Mouse (Mus musculus): ENCODE results near the gene Rps6ka5. TPM values are rescaled to one million over a fixed set of nuclear protein-coding genes. Genes with fewer than 3 reads are reported as not detected.

Gene Rps6ka5
- polyA plus RNA-seq, 1 experiment from 2014 or later = 2.4 TPM

DNA sequence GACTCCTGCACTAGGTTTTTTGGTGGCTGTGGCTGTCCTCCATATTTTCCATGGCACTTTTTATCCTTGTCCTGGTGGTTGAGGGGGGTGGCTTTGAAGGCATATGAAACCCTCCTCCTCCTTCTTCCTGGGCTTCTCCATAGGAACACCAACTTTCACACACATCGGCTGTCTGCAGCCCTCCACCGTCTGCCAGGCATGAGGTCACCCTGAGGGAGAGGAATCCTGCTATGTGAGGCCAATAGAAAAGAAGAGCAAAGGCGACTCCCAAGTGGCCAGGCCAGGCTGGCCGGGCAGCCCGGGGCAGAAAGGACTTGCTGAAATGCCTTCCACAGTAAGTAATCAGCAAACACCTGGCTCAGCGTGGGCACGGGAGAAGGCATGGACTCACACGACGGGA lies 214.1 kb downstream of the Rps6ka5 start:
- Histone ChIP-seq H3K4me1 (no peaks in the 10 kb centered on the region), H3K27ac (replicated peaks) (no peak overlapping the region), H3K9me3 (replicated peaks) (no peaks in the 10 kb centered on the region), H3K27me3 (ENCODE audit: low read depth, poor library complexity, severe bottlenecking) (no peaks in the 10 kb centered on the region), H3K36me3 (peaks cover 43% of the 10 kb centered on the region), H3K4me3 (no peak overlapping the region)
- 87% methylated on average over 9 of the region's 9 CpGs for WGBS
- DNase-seq (ENCODE audit: low spot score) = no peak

DNA sequence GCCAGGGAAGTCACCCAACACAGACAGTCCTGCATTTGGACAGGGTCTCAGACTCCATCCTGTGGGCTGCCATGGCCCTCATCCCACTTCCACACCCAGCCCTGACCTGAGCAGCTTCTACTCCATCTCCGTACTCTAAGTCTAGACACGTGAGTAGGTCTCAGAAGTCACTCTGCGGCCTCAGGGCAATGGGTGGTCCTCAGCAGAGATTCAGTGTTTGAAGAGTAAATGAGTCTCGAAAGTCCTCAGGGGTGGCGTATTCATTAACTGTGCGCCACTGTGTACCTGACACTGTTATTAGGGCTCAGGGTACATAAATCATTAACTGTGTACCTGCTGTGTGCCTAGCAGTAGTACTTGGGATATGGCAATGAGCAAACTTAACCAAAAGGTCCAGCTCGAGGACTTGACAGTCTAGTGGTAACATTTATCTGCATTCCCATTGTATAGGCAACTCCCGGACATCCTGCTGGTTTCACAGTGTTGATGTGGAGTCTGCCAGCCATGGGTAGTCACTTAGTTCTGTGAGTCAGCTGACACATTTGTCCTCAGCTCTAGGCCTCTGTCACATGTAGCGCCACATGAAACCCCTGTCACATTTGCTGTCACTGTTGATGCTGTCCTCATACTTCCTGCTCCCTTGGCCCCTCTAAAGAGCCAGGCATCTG lies 217.0 kb downstream of the Rps6ka5 start:
- Histone ChIP-seq H3K36me3 (peaks cover 29% of the 10 kb centered on the region), H3K9me3 (replicated peaks) (no peaks in the 10 kb centered on the region), H3K27me3 (ENCODE audit: low read depth, poor library complexity, severe bottlenecking) (no peaks in the 10 kb centered on the region), H3K4me3 (no peak overlapping the region), H3K4me1 (no peaks in the 10 kb centered on the region), H3K27ac (replicated peaks) (no peak overlapping the region)
- WGBS = 89% methylated on average over 9 of the region's 9 CpGs
- no peak for DNase-seq (ENCODE audit: low spot score)

DNA sequence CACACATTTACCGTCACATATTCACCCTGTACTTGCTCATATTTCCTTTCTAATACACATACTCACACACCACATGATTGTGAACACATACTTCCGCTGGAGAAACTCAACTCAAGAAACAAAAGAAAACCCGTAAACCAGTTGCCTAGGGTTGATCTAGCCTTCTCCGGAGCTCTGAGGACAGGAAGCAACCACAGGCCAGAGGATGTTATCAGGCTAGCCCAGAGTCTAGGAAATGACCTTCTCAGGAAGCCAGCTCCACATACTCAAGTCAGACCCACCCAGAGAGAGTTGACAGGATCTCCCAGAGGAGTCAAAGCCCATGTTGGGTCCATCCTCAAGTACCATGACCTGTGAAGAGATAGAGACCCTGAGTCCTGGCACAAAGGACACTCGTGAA lies 218.1 kb downstream of the Rps6ka5 start:
- H3K4me3 ChIP-seq = no peak overlapping the region
- H3K36me3 ChIP-seq = peaks cover 29% of the 10 kb centered on the region
- 0 out of 2 replicates have a peak, but pooled peaks cover 7% of the 10 kb centered on the region for H3K4me1 ChIP-seq
- H3K9me3 ChIP-seq (replicated peaks) = no peaks in the 10 kb centered on the region
- no peak overlapping the region for H3K27ac ChIP-seq (replicated peaks)
- H3K27me3 ChIP-seq (ENCODE audit: low read depth, poor library complexity, severe bottlenecking) = no peaks in the 10 kb centered on the region
- WGBS = 92% methylated on average over 5 of the region's 5 CpGs
- no peak for DNase-seq (ENCODE audit: low spot score)

DNA sequence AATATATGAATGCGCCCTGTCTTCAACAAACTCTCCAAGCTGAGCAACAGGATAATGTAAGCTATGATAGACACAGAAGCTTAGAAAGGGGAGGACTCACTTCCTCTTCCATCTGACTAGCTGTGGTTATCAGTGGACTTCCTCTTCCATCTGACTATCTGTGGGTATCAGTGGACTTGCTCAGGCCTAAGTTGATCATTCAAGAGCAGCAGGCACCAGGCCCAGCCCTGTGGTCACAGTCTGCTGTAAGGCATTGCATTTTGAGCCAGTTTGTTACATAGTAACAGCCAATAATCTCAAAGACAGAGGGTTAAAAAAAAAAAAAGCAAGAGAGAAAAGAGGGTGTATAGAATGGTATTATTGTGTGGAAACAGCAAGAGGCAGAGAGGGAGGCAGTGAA lies 221.3 kb downstream of the Rps6ka5 start:
- no peak for DNase-seq (ENCODE audit: low spot score)
- Histone ChIP-seq H3K4me3 (no peak overlapping the region), H3K9me3 (replicated peaks) (no peaks in the 10 kb centered on the region), H3K36me3 (peaks cover 2% of the 10 kb centered on the region; the same call in 1 of the 2 replicates), H3K27ac (replicated peaks) (no peak overlapping the region), H3K4me1 (0 out of 2 replicates have a peak, but pooled peaks cover 9% of the 10 kb centered on the region), H3K27me3 (ENCODE audit: low read depth, poor library complexity, severe bottlenecking) (no peaks in the 10 kb centered on the region)
- WGBS = 95% methylated on average over 1 of the region's 1 CpGs

DNA sequence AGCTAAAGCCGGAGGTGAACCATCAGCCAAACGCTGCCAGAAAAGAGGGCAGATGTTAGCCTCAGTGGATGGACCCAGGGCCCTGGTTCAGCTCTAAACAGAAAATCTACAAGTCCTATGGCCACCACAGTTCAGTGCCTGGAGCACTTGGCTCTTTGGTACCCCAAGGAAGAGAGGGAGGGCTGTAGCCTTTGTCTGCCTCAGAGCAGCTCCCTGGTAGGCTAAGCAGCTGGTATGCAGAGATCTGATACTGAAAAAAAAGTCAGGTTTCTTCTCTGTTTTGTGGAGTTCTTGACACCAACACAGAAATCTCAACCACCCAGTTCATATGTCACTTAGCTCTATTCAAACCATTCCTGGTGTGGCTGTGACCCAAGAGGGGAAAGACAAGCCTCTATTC lies 222.2 kb downstream of the Rps6ka5 start:
- Histone ChIP-seq H3K4me1 (0 out of 2 replicates have a peak, but pooled peaks cover 9% of the 10 kb centered on the region), H3K4me3 (no peak overlapping the region), H3K9me3 (replicated peaks) (no peaks in the 10 kb centered on the region), H3K27ac (replicated peaks) (no peak overlapping the region; the same call in 1 of the 2 replicates), H3K36me3 (peaks cover 7% of the 10 kb centered on the region), H3K27me3 (ENCODE audit: low read depth, poor library complexity, severe bottlenecking) (no peaks in the 10 kb centered on the region)
- DNase-seq (ENCODE audit: low spot score) = no peak
- 86% methylated on average over 2 of the region's 2 CpGs for WGBS

DNA sequence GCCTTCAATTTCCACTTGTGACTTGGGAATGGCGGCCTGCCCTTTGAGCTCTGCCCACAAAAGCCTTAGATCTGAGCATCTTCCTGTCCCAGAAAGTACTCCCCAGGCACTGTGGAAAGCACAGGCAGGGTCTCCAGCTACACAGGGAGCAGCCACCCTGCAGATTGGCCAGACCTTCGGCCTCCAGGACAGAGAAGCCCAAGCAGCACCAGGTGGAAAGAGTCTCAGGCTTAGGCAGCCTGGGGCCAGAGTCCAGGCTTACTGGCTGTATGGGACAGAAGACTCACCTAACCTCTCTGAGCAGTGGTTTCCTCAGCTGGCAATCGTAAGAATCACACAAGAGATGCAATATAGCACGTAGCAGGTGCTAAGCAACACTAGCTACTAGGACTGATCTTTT lies 223.1 kb downstream of the Rps6ka5 start:
- WGBS = 90% methylated on average over 4 of the region's 4 CpGs
- no peak overlapping the region for H3K27ac ChIP-seq (replicated peaks)
- H3K4me3 ChIP-seq = no peak overlapping the region
- H3K36me3 ChIP-seq = peaks cover 16% of the 10 kb centered on the region
- no peaks in the 10 kb centered on the region for H3K27me3 ChIP-seq (ENCODE audit: low read depth, poor library complexity, severe bottlenecking)
- DNase-seq (ENCODE audit: low spot score) = no peak
- no peaks in the 10 kb centered on the region for H3K9me3 ChIP-seq (replicated peaks)
- H3K4me1 ChIP-seq = 0 out of 2 replicates have a peak, but pooled peaks cover 9% of the 10 kb centered on the region

DNA sequence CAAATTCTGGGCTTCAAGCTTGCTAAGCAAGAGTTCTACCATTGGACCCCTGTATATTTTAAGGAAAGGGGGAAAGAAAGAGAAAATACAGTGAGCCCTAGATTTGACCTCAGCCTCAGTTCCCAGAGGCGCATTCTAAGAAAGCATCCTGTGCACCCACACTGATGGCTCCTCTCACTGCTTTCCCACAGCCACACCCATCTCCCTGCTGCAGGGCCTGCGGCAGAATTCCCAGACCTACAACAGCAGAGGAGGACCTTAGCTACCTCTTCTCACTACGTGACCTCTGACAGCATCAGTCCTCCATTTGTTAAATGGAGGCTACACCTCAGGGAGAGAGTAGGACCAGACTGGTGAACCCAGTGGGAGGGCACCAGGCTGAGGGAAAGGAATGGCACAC lies 224.2 kb downstream of the Rps6ka5 start:
- H3K27me3 ChIP-seq (ENCODE audit: low read depth, poor library complexity, severe bottlenecking) = no peaks in the 10 kb centered on the region
- no peak for DNase-seq (ENCODE audit: low spot score)
- 0 out of 2 replicates have a peak, but pooled peaks cover 9% of the 10 kb centered on the region for H3K4me1 ChIP-seq
- no peaks in the 10 kb centered on the region for H3K9me3 ChIP-seq (replicated peaks)
- H3K4me3 ChIP-seq = no peak overlapping the region
- WGBS = 76% methylated on average over 3 of the region's 3 CpGs
- H3K27ac ChIP-seq (replicated peaks) = no peak overlapping the region
- H3K36me3 ChIP-seq = peaks cover 27% of the 10 kb centered on the region

DNA sequence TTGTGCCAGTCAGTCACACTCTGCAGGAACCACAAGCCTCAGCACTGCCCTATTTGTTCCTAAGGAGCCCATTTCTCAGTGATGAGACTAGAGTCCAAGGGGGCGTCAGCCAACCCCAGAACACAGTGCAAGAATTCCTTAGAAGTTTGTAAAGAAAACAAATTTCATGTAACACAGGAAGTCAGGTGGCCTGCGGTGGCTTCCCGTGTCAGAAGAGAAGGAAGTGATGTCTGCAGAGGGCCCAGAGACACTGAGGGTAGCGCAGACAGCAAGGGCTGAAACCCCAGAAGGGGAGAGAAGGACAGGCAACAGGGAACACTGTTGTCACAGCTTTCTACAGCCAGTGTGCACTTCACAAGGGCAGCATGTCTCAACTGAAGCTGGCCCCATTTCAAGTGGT lies 225.5 kb downstream of the Rps6ka5 start:
- Histone ChIP-seq H3K27me3 (ENCODE audit: low read depth, poor library complexity, severe bottlenecking) (no peaks in the 10 kb centered on the region), H3K4me1 (0 out of 2 replicates have a peak, but pooled peaks cover 9% of the 10 kb centered on the region), H3K9me3 (replicated peaks) (no peaks in the 10 kb centered on the region), H3K4me3 (no peak overlapping the region), H3K27ac (replicated peaks) (no peak overlapping the region), H3K36me3 (peaks cover 38% of the 10 kb centered on the region)
- 79% methylated on average over 4 of the region's 4 CpGs for WGBS
- no peak for DNase-seq (ENCODE audit: low spot score)

DNA sequence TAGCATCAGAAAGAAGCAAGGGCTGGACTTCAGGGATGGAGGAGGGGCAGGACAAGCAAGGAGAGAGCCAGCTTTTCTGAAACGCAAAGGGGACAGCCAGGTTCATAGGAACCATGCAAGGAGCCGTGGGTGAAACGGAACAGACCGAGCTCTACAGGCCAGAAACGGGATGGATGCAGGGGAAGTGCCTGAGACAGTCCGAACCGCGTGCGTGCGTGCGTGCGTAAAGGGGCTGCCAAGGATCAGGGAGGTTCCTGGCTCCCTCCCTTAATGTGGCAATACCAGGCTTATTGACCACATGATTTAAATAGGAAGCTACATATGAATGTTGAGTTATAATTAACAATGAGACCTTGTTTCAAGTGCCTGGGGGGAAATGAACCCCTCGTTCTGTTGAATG lies 227.3 kb downstream of the Rps6ka5 start:
- Histone ChIP-seq H3K4me1 (0 out of 2 replicates have a peak, but pooled peaks cover 6% of the 10 kb centered on the region), H3K36me3 (peaks cover 51% of the 10 kb centered on the region), H3K27ac (replicated peaks) (no peak overlapping the region), H3K9me3 (replicated peaks) (no peaks in the 10 kb centered on the region), H3K4me3 (no peak overlapping the region), H3K27me3 (ENCODE audit: low read depth, poor library complexity, severe bottlenecking) (no peaks in the 10 kb centered on the region)
- no peak for DNase-seq (ENCODE audit: low spot score)
- 93% methylated on average over 13 of the region's 13 CpGs for WGBS

Other genes starting within 250 kb of the Rps6ka5 start
- gene Ttc7b, start 206.2 kb downstream of the Rps6ka5 start, polyA plus RNA-seq (2016; fragmentation: Nextera tagmentation; extraction: Ambion mirVana) = 5.1 and 5.2 TPM in 2 replicates
- 0.06 and 0.10 TPM in 2 replicates for gene Dglucy, start 52.1 kb upstream of the Rps6ka5 start, polyA plus RNA-seq (2016; fragmentation: Nextera tagmentation; extraction: Ambion mirVana)
- gene Gpr68, start 181.2 kb upstream of the Rps6ka5 start, polyA plus RNA-seq (2016; fragmentation: Nextera tagmentation; extraction: Ambion mirVana) = 0.29 and 1.1 TPM in 2 replicates

Measured in midbrain, embryonic 10.5 days (tissue).